Mouse (Mus musculus): ENCODE results near the gene Fndc5.

DNA sequence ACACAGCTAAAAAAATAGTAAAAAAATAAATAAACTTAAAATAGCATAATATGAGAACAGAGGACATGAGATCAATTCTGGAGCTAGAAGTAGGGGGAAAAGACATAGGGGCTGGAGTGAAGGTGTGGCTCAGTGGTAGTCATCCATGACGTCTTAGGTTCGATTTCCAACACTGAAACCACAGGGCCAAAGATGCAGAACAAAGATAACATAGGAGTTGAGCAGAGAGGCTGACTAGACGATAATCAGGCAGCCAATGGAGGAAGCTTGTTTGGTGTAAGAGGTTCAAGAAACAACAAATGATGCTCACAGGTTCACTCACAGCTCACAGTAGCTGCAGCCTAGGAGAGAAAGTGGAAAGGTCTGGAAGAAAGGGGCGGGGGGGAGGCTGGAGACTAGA lies 4.0 kb downstream of the Fndc5 start:
- no peak for TF ChIP-seq CTCF (IDR thresholded peaks at IDR 0.05; ENCODE audit: low read depth, low read length)
- TF ChIP-seq POLR2A (IDR thresholded peaks at IDR 0.05; ENCODE audit: extremely low read depth, insufficient read depth, low read length), result no peak

All from liver, adult 2 months (tissue).